Mouse (Mus musculus) midbrain, postnatal 0 days (tissue): Measurements from ENCODE around the gene Ldha. TPM values are rescaled to one million over a fixed set of nuclear protein-coding genes. Genes with fewer than 3 reads are reported as not detected.
"Not testable (repeated sequence)": the region's sequence is repeated elsewhere in the genome, so short reads cannot be mapped to it uniquely, and the experiment has no call there.

Source experiments
- ATAC-seq: fragments of 200-750 bp; cut with Nextera tagmentation; 2 replicates; pipeline ENCODE4 v1.8.0; 2017; ENCODE audit warnings: moderate number of reproducible peaks, mild to moderate bottlenecking, moderate TSS enrichment, moderate library complexity; ENCODE audit not compliant: low FRiP score
- DNase-seq: peaks from one replicate; pipeline ENCODE4 v3.0.0-alpha.2; 2015; ENCODE audit warnings: low spot score
- H3K27ac ChIP-seq: fragments of 300-500 bp; sonication (generic); 2 replicates; pipeline ENCODE4 v1.5.1; 2014; ENCODE audit warnings: low read depth, mild to moderate bottlenecking, low read length, mixed read lengths
- H3K27me3 ChIP-seq: fragments of 300-500 bp; sonication (generic); 2 replicates; pipeline ENCODE4 v1.6.1; 2014; ENCODE audit warnings: low read length, control low read depth, mixed read lengths; ENCODE audit not compliant: insufficient read depth
- H3K36me3 ChIP-seq: fragments of 300-500 bp; sonication (generic); 2 replicates; pipeline ENCODE4 v1.6.1; 2014; ENCODE audit warnings: low read length, control low read depth, mixed read lengths; ENCODE audit not compliant: insufficient read depth
- H3K4me1 ChIP-seq: fragments of 300-500 bp; sonication (generic); 2 replicates; pipeline ENCODE4 v1.6.1; 2014; ENCODE audit warnings: mild to moderate bottlenecking, control low read depth, antibody characterized with exemption, low read length, mixed read lengths; ENCODE audit not compliant: insufficient read depth
- H3K4me2 ChIP-seq: fragments of 300-500 bp; sonication (generic); 2 replicates; pipeline ENCODE4 v1.6.1; 2014; ENCODE audit warnings: low read depth, mild to moderate bottlenecking, low read length, mixed read lengths; ENCODE audit not compliant: poor library complexity, severe bottlenecking
- H3K4me3 ChIP-seq: fragments of 300-500 bp; sonication (generic); 2 replicates; pipeline ENCODE4 v1.5.1; 2014; ENCODE audit warnings: low read depth, mild to moderate bottlenecking, low read length, moderate library complexity
- H3K9ac ChIP-seq: fragments of 300-500 bp; sonication (generic); replicated peaks from 2 replicates; pipeline ENCODE4 v1.6.1; 2014; ENCODE audit warnings: mild to moderate bottlenecking, low read length, moderate library complexity, mixed read lengths; ENCODE audit not compliant: poor library complexity, severe bottlenecking
- H3K9me3 ChIP-seq: fragments of 300-500 bp; sonication (generic); 2 replicates; pipeline ENCODE4 v1.6.1; 2016; ENCODE audit warnings: low read length, control low read depth
- CTCF ChIP-seq: IDR thresholded peaks from 2 replicates; pipeline ENCODE4 v1.5.1; 2016; ENCODE audit warnings: antibody characterized with exemption, mild to moderate bottlenecking
- WGBS: fragments of 180-500 bp; shearing (Covaris S2); extraction: QIAGEN DNeasy Blood & Tissue Kit; methylation state at CpG from one replicate; pipeline ENCODE4 v1.1.7; 2014; 5-methylcytosine and 5-hydroxymethylcytosine counted together
- polyA plus RNA-seq: library from polyadenylated mRNA; unstranded; fragments of >200 nt; fragmentation: Nextera tagmentation; extraction: Ambion mirVana; gene quantifications from 2 replicates; pipeline ENCODE4 v1.2.1, GENCODE M21; 2015
- total RNA-seq: library from RNA; depleted of rRNA; stranded (reverse); fragments of >200 nt; gene quantifications from 2 replicates; pipeline ENCODE4 v1.2.3, GENCODE M21; 2014; rRNA removed

The Ldha gene
- total and polyA plus RNA-seq, 2 experiments from 2014 or later, result 345 to 604 TPM

DNA sequence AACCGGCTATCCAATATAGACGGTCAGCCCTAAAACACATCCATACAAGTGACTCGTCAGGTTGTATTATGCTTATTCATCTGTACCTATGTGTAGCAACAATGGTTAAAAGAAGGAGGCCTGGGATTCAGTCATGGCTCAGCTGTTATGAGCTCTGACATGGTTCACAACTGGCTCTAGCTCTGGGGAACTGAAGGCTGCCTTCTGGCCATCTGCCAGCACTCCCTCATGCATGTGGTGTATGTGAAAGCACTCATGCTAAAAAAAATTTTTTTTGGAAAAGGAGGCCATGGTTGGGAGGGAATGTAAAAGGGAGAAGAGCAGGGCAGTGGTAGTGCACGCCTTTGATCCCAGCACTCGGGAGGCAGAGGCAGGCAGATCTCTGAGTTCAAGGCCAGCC lies 38.6 kb downstream of the Ldha start:
- DNase-seq (no peak), ATAC-seq (no peak)
- Histone ChIP-seq H3K27ac (no peak overlapping the region), H3K9me3 (no peaks in the 10 kb centered on the region), H3K4me2 (no peak overlapping the region), H3K9ac (no peak overlapping the region), H3K27me3 (no peaks in the 10 kb centered on the region), H3K4me3 (no peak overlapping the region), H3K36me3 (0 out of 2 replicates have a peak, but pooled peaks cover 4% of the 10 kb centered on the region), H3K4me1 (no peaks in the 10 kb centered on the region)
- 98% methylated on average over 5 of the region's 5 CpGs for WGBS
- no peak for TF ChIP-seq CTCF

- no peak overlapping the region for H3K4me2 ChIP-seq
- H3K36me3 ChIP-seq, result peaks cover 4% of the 10 kb centered on the region; the same call in 1 of the 2 replicates
- no peak for TF ChIP-seq CTCF
- no peaks in the 10 kb centered on the region for H3K27me3 ChIP-seq
- no peak overlapping the region for H3K4me3 ChIP-seq
- H3K4me1 ChIP-seq, result no peaks in the 10 kb centered on the region
- no peaks in the 10 kb centered on the region for H3K9me3 ChIP-seq
- WGBS, result 91% methylated on average over 2 of the region's 2 CpGs
- H3K9ac ChIP-seq, result no peak overlapping the region
- DNase-seq (no peak), ATAC-seq (no peak)
- no peak overlapping the region for H3K27ac ChIP-seq
Observed at GRCm38 (mm10) chr7:46880992-46881391, 39.7 kb downstream of the Ldha start.

DNA sequence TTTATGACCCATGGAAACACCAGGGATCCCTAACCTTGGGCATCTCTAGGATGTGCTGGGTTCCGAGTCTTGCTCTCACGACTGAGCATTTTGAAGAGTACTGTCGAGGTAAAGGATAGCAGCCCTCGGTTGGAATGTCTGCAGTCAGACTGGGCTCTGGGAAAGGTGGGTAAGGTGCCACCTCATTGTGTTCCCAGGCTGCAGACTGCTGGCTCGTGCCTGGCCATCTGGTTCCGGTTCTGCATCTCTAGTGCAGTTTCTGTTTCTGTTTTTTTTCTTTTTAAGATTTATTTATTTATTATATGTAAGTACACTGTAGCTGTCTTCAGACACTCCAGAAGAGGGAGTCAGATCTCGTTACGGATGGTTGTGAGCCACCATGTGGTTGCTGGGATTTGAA lies 40.7 kb downstream of the Ldha start:
- 88% methylated on average over 6 of the region's 8 CpGs for WGBS
- H3K36me3 ChIP-seq, result peaks cover 11% of the 10 kb centered on the region; the same call in 1 of the 2 replicates
- not testable (repeated sequence) for H3K27ac ChIP-seq, H3K4me2 ChIP-seq, ATAC-seq, H3K4me3 ChIP-seq, H3K9me3 ChIP-seq, H3K27me3 ChIP-seq, H3K9ac ChIP-seq, DNase-seq, H3K4me1 ChIP-seq

DNA sequence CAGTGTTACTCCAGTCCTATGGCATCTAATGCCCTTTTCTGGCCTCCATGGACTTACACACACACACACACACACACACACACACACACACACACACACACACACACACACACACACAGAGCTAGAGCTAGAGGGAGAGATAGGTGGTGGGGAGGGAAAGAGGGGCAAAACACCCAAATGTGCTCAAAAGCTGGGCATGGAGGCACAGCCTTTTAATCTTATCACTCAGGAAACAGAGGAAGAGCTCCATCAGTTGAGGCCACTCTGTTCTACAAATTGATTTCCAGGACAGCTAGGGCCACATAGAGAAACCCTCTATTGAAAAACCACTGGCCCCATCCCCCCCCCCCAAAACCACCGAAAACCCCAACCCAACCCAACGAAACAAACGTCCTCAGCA lies 42.0 kb downstream of the Ldha start:
- no peak overlapping the region for H3K4me2 ChIP-seq
- no peak overlapping the region for H3K9ac ChIP-seq
- H3K4me3 ChIP-seq, result no peak overlapping the region
- H3K4me1 ChIP-seq, result no peaks in the 10 kb centered on the region
- H3K27me3 ChIP-seq, result no peaks in the 10 kb centered on the region
- peaks cover 14% of the 10 kb centered on the region; the same call in 1 of the 2 replicates for H3K36me3 ChIP-seq
- TF ChIP-seq CTCF, result no peak
- no peak overlapping the region for H3K27ac ChIP-seq
- ATAC-seq (no peak), DNase-seq (no peak)
- H3K9me3 ChIP-seq, result no peaks in the 10 kb centered on the region
- 78% methylated on average over 3 of the region's 3 CpGs for WGBS

DNA sequence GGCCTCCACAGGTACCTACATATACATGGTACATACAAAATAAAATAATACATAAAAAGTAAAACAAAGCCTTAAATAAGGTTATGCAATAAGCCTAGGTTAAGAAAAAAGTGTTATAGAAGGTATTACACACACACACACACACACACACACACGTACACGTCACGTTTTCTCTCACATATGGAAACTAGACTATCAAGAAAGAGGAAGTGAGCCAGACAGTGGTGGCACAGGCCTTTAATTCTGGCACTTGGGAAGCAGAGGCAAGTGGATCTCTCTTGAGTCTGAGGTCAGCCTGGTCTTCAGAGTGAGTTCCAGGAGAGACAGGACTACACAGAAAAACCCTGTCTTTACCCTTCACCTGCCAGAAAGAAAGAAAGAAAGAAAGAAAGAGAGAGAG lies 54.2 kb downstream of the Ldha start:
- Histone ChIP-seq H3K27ac (no peak overlapping the region), H3K27me3 (no peaks in the 10 kb centered on the region), H3K36me3 (peaks cover 43% of the 10 kb centered on the region), H3K4me1 (no peaks in the 10 kb centered on the region), H3K4me3 (no peak overlapping the region), H3K4me2 (no peak overlapping the region), H3K9me3 (no peaks in the 10 kb centered on the region), H3K9ac (no peak overlapping the region)
- WGBS, result 93% methylated on average over 3 of the region's 3 CpGs
- no peak for DNase-seq
- no peak for ATAC-seq
- no peak for TF ChIP-seq CTCF

DNA sequence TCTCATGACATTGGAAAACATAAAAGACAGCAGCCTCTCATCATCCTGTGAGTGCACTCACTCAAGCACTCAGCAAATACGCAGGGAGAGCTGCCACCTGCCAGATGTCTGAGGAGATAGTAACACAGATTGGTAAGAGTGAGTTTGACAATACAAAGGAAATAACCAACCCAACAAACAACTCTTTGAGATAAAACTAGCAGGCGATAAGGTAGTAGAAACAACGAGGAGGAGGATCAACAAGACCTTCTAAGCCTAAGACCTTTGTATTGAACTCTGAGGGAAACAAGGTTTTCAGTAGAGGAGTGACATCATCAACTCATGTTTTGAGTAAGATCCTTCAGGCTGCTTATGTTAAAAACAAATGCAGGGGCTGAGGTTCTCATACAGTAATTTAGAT lies 58.1 kb downstream of the Ldha start:
- TF ChIP-seq CTCF, result no peak
- Histone ChIP-seq H3K9me3 (no peaks in the 10 kb centered on the region), H3K36me3 (peaks cover 48% of the 10 kb centered on the region), H3K4me3 (no peak overlapping the region), H3K9ac (no peak overlapping the region), H3K4me1 (no peaks in the 10 kb centered on the region), H3K27me3 (no peaks in the 10 kb centered on the region), H3K4me2 (no peak overlapping the region), H3K27ac (no peak overlapping the region)
- 93% methylated on average over 3 of the region's 3 CpGs for WGBS
- ATAC-seq (no peak), DNase-seq (no peak)

Other genes with a start within 250 kb of the Ldha start
- gene Sergef, start 201.7 kb upstream of the Ldha start, total RNA-seq, result 47.5 and 49.1 TPM in 2 replicates
- 47.8 and 50.9 TPM in 2 replicates for gene Sergef, start 201.7 kb upstream of the Ldha start, polyA plus RNA-seq
- gene Tph1, start 168.9 kb upstream of the Ldha start, total RNA-seq, result 2.3 TPM in 1 of 2 replicates, not detected in the other
- gene Tph1, start 168.9 kb upstream of the Ldha start, polyA plus RNA-seq, result 0.49 and 1.5 TPM in 2 replicates
- 12.1 and 13.6 TPM in 2 replicates for gene Saal1, start 130.8 kb upstream of the Ldha start, total RNA-seq
- gene Saal1, start 130.8 kb upstream of the Ldha start, polyA plus RNA-seq, result 10.2 and 10.6 TPM in 2 replicates
- not detected in 2 replicates for gene Saa3, start 125.8 kb upstream of the Ldha start, total RNA-seq
- gene Saa3, start 125.8 kb upstream of the Ldha start, polyA plus RNA-seq, result 0.30 TPM in 1 of 2 replicates, not detected in the other
- gene Saa4, start 108.9 kb upstream of the Ldha start, total RNA-seq, result not detected in 2 replicates
- gene Saa4, start 108.9 kb upstream of the Ldha start, polyA plus RNA-seq, result not detected in 2 replicates
- not detected in 2 replicates for gene Saa1, start 98.5 kb upstream of the Ldha start, total RNA-seq
- gene Saa1, start 98.5 kb upstream of the Ldha start, polyA plus RNA-seq, result 0.28 and 0.50 TPM in 2 replicates
- not detected in 2 replicates for gene Saa2, start 89.7 kb upstream of the Ldha start, total RNA-seq
- gene Saa2, start 89.7 kb upstream of the Ldha start, polyA plus RNA-seq, result not detected in 2 replicates
- 16.7 and 24.6 TPM in 2 replicates for gene Hps5, start 45.4 kb upstream of the Ldha start, total RNA-seq
- gene Hps5, start 45.4 kb upstream of the Ldha start, polyA plus RNA-seq, result 8.1 and 9.0 TPM in 2 replicates
- 32.9 and 50.2 TPM in 2 replicates for gene Gtf2h1, start 45.4 kb upstream of the Ldha start, total RNA-seq
- 36.4 and 38.2 TPM in 2 replicates for gene Gtf2h1, start 45.4 kb upstream of the Ldha start, polyA plus RNA-seq
- not detected in 2 replicates for gene Ldhc, start 19.7 kb downstream of the Ldha start, total RNA-seq
- gene Ldhc, start 19.7 kb downstream of the Ldha start, polyA plus RNA-seq, result 0.22 and 0.32 TPM in 2 replicates
- 134 and 135 TPM in 2 replicates for gene Tsg101, start 78.5 kb downstream of the Ldha start, total RNA-seq
- gene Tsg101, start 78.5 kb downstream of the Ldha start, polyA plus RNA-seq, result 323 and 329 TPM in 2 replicates
- 10.1 and 10.6 TPM in 2 replicates for gene Uevld, start 117.1 kb downstream of the Ldha start, total RNA-seq
- gene Uevld, start 117.1 kb downstream of the Ldha start, polyA plus RNA-seq, result 3.7 TPM in 2 replicates
- not detected in 2 replicates for gene Gm9999, start 142.1 kb downstream of the Ldha start, total RNA-seq
- gene Gm9999, start 142.1 kb downstream of the Ldha start, polyA plus RNA-seq, result not detected in 2 replicates
- gene Spty2d1, start 166.9 kb downstream of the Ldha start, total RNA-seq, result 8.8 and 10.7 TPM in 2 replicates
- gene Spty2d1, start 166.9 kb downstream of the Ldha start, polyA plus RNA-seq, result 3.8 and 4.7 TPM in 2 replicates
- gene Tmem86a, start 209.1 kb downstream of the Ldha start, total RNA-seq, result 15.1 and 16.0 TPM in 2 replicates
- gene Tmem86a, start 209.1 kb downstream of the Ldha start, polyA plus RNA-seq, result 29.0 and 30.1 TPM in 2 replicates